In genomic region chr2:110411428-110411827, GRCm38 (mm10) we compare ENCODE assay signal across 9 mouse cellular contexts. TPM values are rescaled to one million over a fixed set of nuclear protein-coding genes. Genes with fewer than 3 reads are reported as not detected.
A peak's percentile ranks its signal among the peaks of the same experiment; 100 is the strongest.
DNase-seq lines count a peak whose midpoint lies in the region; ATAC-seq lines count a peak whose summit lies in the region.
"Had no signal": no experiment of that assay in that cellular context is flagged by ENCODE, and none has a peak within 500 bp of the region (broad histone marks: within the 10 kb centered on the region; RNA-seq: fewer than 3 reads in every experiment).

No protein-coding gene starts in this region.

- WGBS in forebrain, embryonic 11.5 days: 91% methylated on average over 3 of the region's 3 CpGs

- H3K4me2 ChIP-seq in forebrain, embryonic 11.5 days (ENCODE audit: low read depth, low read length, severe bottlenecking): no peak overlapping the region
- H3K4me2 ChIP-seq: heart, embryonic 13.5 days had no signal

- no peaks in the 10 kb centered on the region for H3K9me3 ChIP-seq in forebrain, embryonic 11.5 days (ENCODE audit: control insufficient read depth, low read length)
- H3K9me3 ChIP-seq: heart, embryonic 13.5 days had no signal

- no peak overlapping the region for H3K9ac ChIP-seq in forebrain, embryonic 11.5 days (ENCODE audit: low read length)
- H3K9ac ChIP-seq: heart, embryonic 13.5 days had no signal

- no peaks in the 10 kb centered on the region for H3K36me3 ChIP-seq in forebrain, embryonic 11.5 days (ENCODE audit: control insufficient read depth, insufficient read depth, low read length)
- H3K36me3 ChIP-seq: heart, embryonic 13.5 days had no signal

- intact Hi-C loops in heart, postnatal 14 days (cut with DNase I): no loop called here
- intact Hi-C loops in left cerebral cortex, postnatal 14 days (cut with DNase I): no loop called here

- no peak for ATAC-seq in erythroblast, adult 5-6 weeks (replicated peaks; ENCODE audit: low FRiP score, poor library complexity, severe bottlenecking)
- no peak for ATAC-seq in forebrain, embryonic 11.5 days (replicated peaks; ENCODE audit: low FRiP score)

- H3K4me1 ChIP-seq in forebrain, embryonic 11.5 days (replicated peaks; ENCODE audit: control insufficient read depth, insufficient read depth, low read length): no peaks in the 10 kb centered on the region
- H3K4me1 ChIP-seq: heart, embryonic 13.5 days had no signal

- no peaks in the 10 kb centered on the region for H3K27me3 ChIP-seq in forebrain, embryonic 11.5 days (ENCODE audit: control insufficient read depth, insufficient read depth, low read length)
- H3K27me3 ChIP-seq: heart, embryonic 13.5 days had no signal

- DNase-seq in ovary, postnatal 14 days (ENCODE audit: low spot score): peak; percentile 3
- DNase-seq in ovary, postnatal 10 days (ENCODE audit: low spot score): no peak
- DNase-seq in heart, postnatal 14 days: peak; percentile 41 to 54
- peak; percentile 23 to 34 for DNase-seq in left cerebral cortex, postnatal 14 days (ENCODE audit: low spot score in 2 of 2)
- peak; percentile 63 for DNase-seq in telencephalon, adult 2 months (ENCODE audit: low read depth, low spot score)
- no peak for DNase-seq in adrenal gland, postnatal 10 days
- no peak for DNase-seq in forebrain, embryonic 11.5 days (ENCODE audit: low spot score)

- no peak overlapping the region for H3K4me3 ChIP-seq in forebrain, embryonic 11.5 days (ENCODE audit: low read depth, low read length)
- H3K4me3 ChIP-seq: heart, embryonic 13.5 days had no signal

- no peak overlapping the region for H3K27ac ChIP-seq in forebrain, embryonic 11.5 days (ENCODE audit: low read depth, low read length)
- H3K27ac ChIP-seq: heart, embryonic 13.5 days had no signal

RNA-seq across cellular contexts. Expression of gene Fibin, which starts 48.4 kb away (rescaled TPM):
- total RNA-seq in heart, postnatal 14 days (2021): 1 to 10 TPM; 7.8 to 9.4 TPM
- total RNA-seq in left cerebral cortex, postnatal 14 days (2021): 1 to 10 TPM; 4.0 to 5.5 TPM
- 10 to 100 TPM in 1 of 2 experiments, 1 to 10 TPM in 1; 7.5 to 10.2 TPM for total RNA-seq in adrenal gland, postnatal 10 days (2021)
- not detected in 2 replicates for total RNA-seq in erythroblast, adult 5-6 weeks (2015; ENCODE audit: low replicate concordance)
- total RNA-seq in erythroblast, adult 5-6 weeks (2017; ENCODE audit: low replicate concordance): 0.42 TPM in 1 of 2 replicates, not detected in the other
- 3.9 and 5.3 TPM in 2 replicates for polyA plus RNA-seq in forebrain, embryonic 11.5 days (2014; fragmentation: Nextera tagmentation; extraction: Ambion mirVana)

Comparison
In these comparisons a context has a peak if more than half of its experiments do, and no peak if none do; other contexts are left out.
1. DNase-seq: peak in ovary, postnatal 14 days (single experiment), heart, postnatal 14 days (2 of 2), left cerebral cortex, postnatal 14 days (2 of 2) and telencephalon, adult 2 months (single experiment); none in ovary, postnatal 10 days (single experiment), adrenal gland, postnatal 10 days (single experiment) and forebrain, embryonic 11.5 days (single experiment).